Mouse (Mus musculus) spleen, adult 2 months (tissue): ENCODE data around the gene Olfr1490. TPM values are rescaled to one million over a fixed set of nuclear protein-coding genes. Genes with fewer than 3 reads are reported as not detected.
"Not testable (repeated sequence)": the region's sequence is repeated elsewhere in the genome, so short reads cannot be mapped to it uniquely, and the experiment has no call there.

Source experiments
- DNase-seq, 2 experiments: peaks; one replicate each; pipeline versions ENCODE4 v3.0.0 to v3.0.0-alpha.2; 2012 to 2021; ENCODE audit warnings: low spot score in 2 of 2, low read depth in 1 of 2
- H3K27ac ChIP-seq: fragments of 200-500 bp; 2 replicates; pipeline ENCODE4 v1.5.1; 2012; ENCODE audit warnings: low read length, inconsistent platforms; ENCODE audit not compliant: insufficient read depth
- H3K27me3 ChIP-seq: fragments of 200-500 bp; 2 replicates; pipeline ENCODE4 v1.6.1; 2012; ENCODE audit warnings: mild to moderate bottlenecking, moderate library complexity, low read length, inconsistent platforms; ENCODE audit not compliant: control insufficient read depth, insufficient read depth
- H3K36me3 ChIP-seq: fragments of 200-500 bp; 2 replicates; pipeline ENCODE4 v1.6.1; 2012; ENCODE audit warnings: mild to moderate bottlenecking, low read length, inconsistent platforms; ENCODE audit not compliant: control insufficient read depth, insufficient read depth
- H3K4me1 ChIP-seq: fragments of 200-500 bp; 2 replicates; pipeline ENCODE4 v1.6.1; 2011; ENCODE audit warnings: inconsistent platforms; ENCODE audit not compliant: control insufficient read depth, insufficient read depth, insufficient read length
- H3K4me3 ChIP-seq: fragments of 200-500 bp; 2 replicates; pipeline ENCODE4 v1.5.1; 2011; ENCODE audit warnings: mild to moderate bottlenecking, inconsistent platforms; ENCODE audit not compliant: insufficient read depth, insufficient read length; ENCODE audit errors: extremely low read depth
- CTCF ChIP-seq: fragments of 200-500 bp; IDR thresholded peaks from 2 replicates; pipeline ENCODE4 v1.5.1; 2011; ENCODE audit warnings: mild to moderate bottlenecking, inconsistent platforms; ENCODE audit not compliant: insufficient read depth, insufficient read length, insufficient replicate concordance; ENCODE audit errors: extremely low read depth
- POLR2A ChIP-seq: fragments of 200-500 bp; IDR thresholded peaks from 2 replicates; pipeline ENCODE4 v1.6.1; 2011; ENCODE audit warnings: low read depth, low read length, inconsistent platforms
- WGBS: fragments of 180-500 bp; shearing (Covaris S2); methylation state at CpG from one replicate; pipeline ENCODE4 v1.1.7; 2018; 5-methylcytosine and 5-hydroxymethylcytosine counted together
- polyA plus RNA-seq: library from polyadenylated mRNA; depleted of rRNA; stranded (reverse); fragments of >200 nt; gene quantifications from 2 replicates; pipeline ENCODE4 v1.2.3, GENCODE M21; 2012; rRNA removed

The Olfr1490 gene
- polyA plus RNA-seq = not detected in 2 replicates

DNA sequence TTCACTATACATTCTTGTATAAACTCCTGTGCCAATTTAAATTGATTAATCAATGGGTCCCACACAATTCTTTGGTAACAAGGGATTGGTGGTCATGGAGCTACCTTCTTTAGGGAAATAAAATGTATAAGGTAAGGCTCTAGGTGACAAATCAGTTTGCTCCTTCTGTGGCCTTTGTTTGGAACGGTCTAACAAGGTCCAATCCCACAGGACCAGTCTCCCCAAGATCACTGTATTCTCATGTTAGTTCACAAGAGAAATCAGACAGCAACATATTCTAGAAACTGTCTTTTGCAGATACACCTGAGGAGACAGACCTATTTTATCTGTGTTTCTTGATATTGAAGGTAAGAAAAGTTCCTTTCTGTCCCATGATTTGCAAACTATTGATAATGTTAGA is at the start of gene Olfr1490:
TSS of gene Olfr1490 (plus strand) at position 301 of the 400 bp plus-strand sequence.
- no peak for TF ChIP-seq CTCF
- no peak for TF ChIP-seq POLR2A
- Histone ChIP-seq H3K27ac (no peak within 1 kb of the TSS), H3K4me1 (no peaks in the 10 kb centered on the region), H3K36me3 (no peaks in the 10 kb centered on the region), H3K4me3 (no peak within 1 kb of the TSS), H3K27me3 (no peaks in the 10 kb centered on the region)
- WGBS = 73% methylated on average over 1 of the region's 1 CpGs
- no peak for DNase-seq

DNA sequence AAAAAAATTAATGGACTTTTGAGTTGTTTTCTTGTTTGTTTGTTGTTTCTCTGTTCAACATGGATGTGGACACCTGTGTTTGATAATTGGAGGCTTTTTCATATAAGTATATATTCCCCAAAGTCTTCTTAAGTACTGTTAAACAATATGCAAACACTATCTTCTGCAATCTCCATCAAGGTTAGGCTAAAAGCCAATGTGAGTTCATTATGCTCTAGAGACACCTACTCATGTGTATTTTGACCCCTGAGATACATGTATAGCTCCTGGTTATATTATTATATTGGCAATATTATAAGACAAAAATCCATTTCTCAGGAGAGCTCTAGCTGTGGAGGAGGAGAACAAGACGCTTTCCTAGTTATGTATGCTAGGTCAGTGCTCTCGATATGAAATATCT is 33.8 kb upstream of the Olfr1490 start, which contains the start of gene Olfr1487:
TSS of gene Olfr1487 (plus strand) at position 301 of the 400 bp plus-strand sequence.
- H3K27me3 ChIP-seq, H3K36me3 ChIP-seq, H3K27ac ChIP-seq, H3K4me3 ChIP-seq, DNase-seq, H3K4me1 ChIP-seq: not testable (repeated sequence)
- 87% methylated on average over 2 of the region's 2 CpGs for WGBS

DNA sequence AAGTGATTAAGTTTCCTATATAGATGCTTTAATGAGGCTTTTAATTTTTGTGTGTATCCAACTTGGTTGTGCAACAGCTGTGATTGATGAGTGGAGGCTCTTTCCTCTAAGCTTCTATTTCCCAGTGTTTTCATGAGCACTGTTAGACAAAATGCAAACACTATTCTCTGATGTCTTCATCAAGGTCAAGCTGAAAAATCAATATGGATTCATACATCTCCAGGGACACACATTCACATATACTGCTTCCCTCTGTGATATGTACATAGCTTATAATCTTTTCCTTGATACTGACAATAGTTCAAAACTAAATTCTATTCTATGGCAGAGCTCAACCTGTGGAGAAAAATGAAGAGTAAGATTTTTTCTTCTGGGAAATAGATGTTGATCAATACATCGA is 19.6 kb upstream of the Olfr1490 start, which contains the start of gene Olfr1489:
TSS of gene Olfr1489 (plus strand) at position 301 of the 400 bp plus-strand sequence.
- H3K27ac ChIP-seq = no peak within 1 kb of the TSS
- WGBS = 84% methylated on average over 1 of the region's 1 CpGs
- DNase-seq = no peak
- H3K4me1 ChIP-seq = no peaks in the 10 kb centered on the region
- TF ChIP-seq POLR2A = no peak
- no peak for TF ChIP-seq CTCF
- H3K4me3 ChIP-seq = no peak within 1 kb of the TSS
- no peaks in the 10 kb centered on the region for H3K36me3 ChIP-seq
- no peaks in the 10 kb centered on the region for H3K27me3 ChIP-seq

DNA sequence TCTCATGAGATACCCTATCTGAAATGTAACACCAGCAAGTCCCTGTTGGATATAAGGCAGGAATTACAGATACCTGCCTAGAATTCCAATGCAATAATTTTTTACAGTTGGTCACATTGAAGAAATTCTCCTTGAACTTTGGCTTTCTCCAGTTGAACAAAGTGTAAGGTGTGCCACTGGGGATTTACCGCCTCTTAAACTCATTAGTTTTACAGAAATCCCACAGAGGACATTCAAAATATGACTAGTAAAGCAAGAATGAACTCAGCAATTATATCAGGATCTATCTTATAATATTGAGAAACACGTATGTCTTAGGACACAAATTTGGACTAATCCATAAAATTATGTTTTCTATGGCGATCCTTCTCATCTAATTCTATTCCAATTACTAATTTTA is 46.1 kb downstream of the Olfr1490 start, which contains the start of gene Olfr1491:
TSS of gene Olfr1491 (plus strand) at position 301 of the 400 bp plus-strand sequence.
- H3K4me1 ChIP-seq = no peaks in the 10 kb centered on the region
- no peak for DNase-seq
- H3K27me3 ChIP-seq = no peaks in the 10 kb centered on the region
- WGBS = 75% methylated on average over 3 of the region's 3 CpGs
- no peak within 1 kb of the TSS for H3K27ac ChIP-seq
- H3K36me3 ChIP-seq = no peaks in the 10 kb centered on the region
- TF ChIP-seq CTCF = no peak
- no peak for TF ChIP-seq POLR2A
- H3K4me3 ChIP-seq = no peak within 1 kb of the TSS

Other genes with a start within 250 kb of the Olfr1490 start
- not detected in 2 replicates for gene Olfr1469, start 243.2 kb upstream of the Olfr1490 start, polyA plus RNA-seq
- gene Olfr1471, start 207.7 kb upstream of the Olfr1490 start, polyA plus RNA-seq = not detected in 2 replicates
- not detected in 2 replicates for gene Olfr1472, start 195.0 kb upstream of the Olfr1490 start, polyA plus RNA-seq
- gene Olfr1474, start 181.5 kb upstream of the Olfr1490 start, polyA plus RNA-seq = not detected in 2 replicates
- gene Olfr1475, start 170.9 kb upstream of the Olfr1490 start, polyA plus RNA-seq = not detected in 2 replicates
- not detected in 2 replicates for gene Olfr1477, start 150.5 kb upstream of the Olfr1490 start, polyA plus RNA-seq
- gene Olfr1480, start 123.2 kb upstream of the Olfr1490 start, polyA plus RNA-seq = not detected in 2 replicates
- not detected in 2 replicates for gene Olfr1484, start 67.6 kb upstream of the Olfr1490 start, polyA plus RNA-seq
- not detected in 2 replicates for gene Olfr1487, start 33.7 kb upstream of the Olfr1490 start, polyA plus RNA-seq
- gene Olfr1489, start 19.5 kb upstream of the Olfr1490 start, polyA plus RNA-seq = not detected in 2 replicates
- not detected in 2 replicates for gene Olfr1491, start 46.2 kb downstream of the Olfr1490 start, polyA plus RNA-seq
- not detected in 2 replicates for gene Olfr1493-ps1, start 72.2 kb downstream of the Olfr1490 start, polyA plus RNA-seq
- gene Olfr1494, start 88.6 kb downstream of the Olfr1490 start, polyA plus RNA-seq = not detected in 2 replicates
- not detected in 2 replicates for gene Olfr1495, start 113.5 kb downstream of the Olfr1490 start, polyA plus RNA-seq
- gene Olfr1496, start 126.8 kb downstream of the Olfr1490 start, polyA plus RNA-seq = not detected in 2 replicates
- not detected in 2 replicates for gene Olfr1497, start 147.1 kb downstream of the Olfr1490 start, polyA plus RNA-seq
- not detected in 2 replicates for gene Olfr1499, start 168.4 kb downstream of the Olfr1490 start, polyA plus RNA-seq
- gene Olfr1500, start 179.4 kb downstream of the Olfr1490 start, polyA plus RNA-seq = not detected in 2 replicates
- gene Olfr1501, start 199.6 kb downstream of the Olfr1490 start, polyA plus RNA-seq = not detected in 2 replicates
- not detected in 2 replicates for gene Olfr1502, start 210.7 kb downstream of the Olfr1490 start, polyA plus RNA-seq
- not detected in 2 replicates for gene Olfr1504, start 246.8 kb downstream of the Olfr1490 start, polyA plus RNA-seq